Mouse (Mus musculus): Measurements from ENCODE around the gene Hoxd4.

The Hoxd4 gene

GRCm38 (mm10) chr2:74692808-74693431, 18.8 kb upstream of the Hoxd4 start:
- DNase-seq (ENCODE audit: low spot score), result no peak

- DNase-seq (ENCODE audit: low spot score), result no peak
Observed at GRCm38 (mm10) chr2:74693432-74693827, 18.3 kb upstream of the Hoxd4 start.

- no peak for DNase-seq (ENCODE audit: low spot score)
Observed at GRCm38 (mm10) chr2:74694066-74694465, 17.7 kb upstream of the Hoxd4 start.

GRCm38 (mm10) chr2:74695383-74695782, 16.3 kb upstream of the Hoxd4 start:
- no peak for DNase-seq (ENCODE audit: low spot score)

- no peak for DNase-seq (ENCODE audit: low spot score)
Observed at GRCm38 (mm10) chr2:74695813-74696430, 15.8 kb upstream of the Hoxd4 start.

GRCm38 (mm10) chr2:74696442-74697335, 15.0 kb upstream of the Hoxd4 start:
- no peak for DNase-seq (ENCODE audit: low spot score)

- DNase-seq (ENCODE audit: low spot score), result no peak
Observed at GRCm38 (mm10) chr2:74697567-74698121, 14.1 kb upstream of the Hoxd4 start, which contains the start of gene Hoxd9. Gene Hoxd9 (plus strand): TSS chr2:74697727.

GRCm38 (mm10) chr2:74698201-74699052, 13.3 kb upstream of the Hoxd4 start:
- no peak for DNase-seq (ENCODE audit: low spot score)

GRCm38 (mm10) chr2:74699053-74699430, 12.7 kb upstream of the Hoxd4 start:
- no peak for DNase-seq (ENCODE audit: low spot score)

- DNase-seq (ENCODE audit: low spot score), result no peak
Observed at GRCm38 (mm10) chr2:74699664-74700545, 11.8 kb upstream of the Hoxd4 start.

GRCm38 (mm10) chr2:74700546-74701112, 11.1 kb upstream of the Hoxd4 start:
- no peak for DNase-seq (ENCODE audit: low spot score)

- peak; percentile 40 for DNase-seq (ENCODE audit: low spot score)
Observed at GRCm38 (mm10) chr2:74701949-74702819, 9.5 kb upstream of the Hoxd4 start.

- no peak for DNase-seq (ENCODE audit: low spot score)
Observed at GRCm38 (mm10) chr2:74702820-74703219, 8.9 kb upstream of the Hoxd4 start.

GRCm38 (mm10) chr2:74703317-74703716, 8.4 kb upstream of the Hoxd4 start:
- no peak for DNase-seq (ENCODE audit: low spot score)

GRCm38 (mm10) chr2:74703720-74704392, 7.9 kb upstream of the Hoxd4 start:
- no peak for DNase-seq (ENCODE audit: low spot score)

GRCm38 (mm10) chr2:74704393-74704998, 7.2 kb upstream of the Hoxd4 start, which contains the start of gene Hoxd8:
Gene Hoxd8 (plus strand): TSS chr2:74704615.
- DNase-seq (ENCODE audit: low spot score), result no peak

GRCm38 (mm10) chr2:74704999-74705466, 6.7 kb upstream of the Hoxd4 start:
- no peak for DNase-seq (ENCODE audit: low spot score)

GRCm38 (mm10) chr2:74705467-74706089, 6.2 kb upstream of the Hoxd4 start:
- DNase-seq (ENCODE audit: low spot score), result no peak

All from c-Kit-positive CD71-positive TER-119-positive erythroid progenitor cells, embryonic 14.5 days (primary cell).